Mouse (Mus musculus): ENCODE results near the gene Bcl11a.
A peak's percentile ranks its signal among the peaks of the same experiment; 100 is the strongest.

Gene Bcl11a

DNA sequence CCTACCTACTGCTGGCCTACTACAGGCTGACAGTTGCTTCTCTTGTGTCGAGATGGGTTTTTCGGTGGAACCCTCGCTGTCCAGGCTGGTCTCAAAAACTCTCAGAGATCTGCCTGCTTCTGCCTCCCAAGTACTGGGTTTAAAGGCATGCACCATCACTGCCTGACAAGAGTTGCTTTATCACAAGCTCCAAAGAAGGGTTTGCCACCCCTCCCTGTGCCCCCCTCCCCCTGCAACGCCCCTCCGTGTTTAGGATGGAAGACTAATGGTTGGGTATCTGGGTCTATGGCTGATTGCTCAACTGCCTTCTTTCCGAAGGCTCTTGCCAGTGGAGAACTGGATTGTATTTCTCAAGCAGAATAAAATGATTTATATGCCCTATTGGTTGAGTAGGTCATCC, 54.5 kb downstream of the Bcl11a start:
- DNase-seq (ENCODE audit: low spot score in 2 of 2) = no peak

DNA sequence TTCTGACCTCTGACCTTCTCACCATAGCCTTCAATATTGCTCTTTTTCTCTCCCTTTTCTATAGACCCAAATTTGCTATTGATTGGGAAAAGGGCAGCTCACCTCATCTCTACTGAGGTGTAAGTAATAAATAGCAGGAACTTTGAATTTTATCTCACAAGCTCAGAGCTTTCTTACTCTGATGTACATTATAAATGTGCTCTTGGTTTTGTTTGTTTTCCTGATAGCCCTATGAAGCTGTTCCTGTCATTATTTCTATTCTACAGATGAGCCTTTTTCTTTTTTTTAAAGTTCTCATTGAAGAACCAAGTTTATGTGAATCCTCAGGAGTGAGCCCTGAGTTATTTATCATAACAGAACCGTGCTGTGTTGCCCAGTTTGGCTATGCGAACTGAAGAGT, 55.0 kb downstream of the Bcl11a start:
- DNase-seq (ENCODE audit: low spot score in 2 of 2) = no peak

DNA sequence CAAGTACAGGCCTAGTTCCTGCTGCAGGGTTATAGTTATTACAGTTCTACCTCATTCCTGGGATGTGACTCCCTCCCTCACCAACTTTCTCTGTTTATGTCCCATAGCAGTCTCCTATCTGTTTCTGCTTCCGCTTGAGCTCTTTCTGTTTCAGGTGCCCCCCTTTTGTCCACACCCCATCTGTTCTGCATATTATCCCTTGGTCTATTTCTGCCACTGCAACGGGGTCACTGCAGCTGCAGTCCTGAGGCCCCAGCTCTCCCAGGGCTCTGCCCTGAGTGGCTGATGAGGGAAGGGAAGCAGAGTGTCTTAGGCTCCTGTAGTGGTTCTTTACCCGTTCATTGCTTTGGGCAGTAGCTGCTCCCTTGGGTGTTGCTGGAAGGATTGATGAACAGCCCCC, 55.6 kb downstream of the Bcl11a start:
- DNase-seq (ENCODE audit: low spot score in 2 of 2) = no peak

DNA sequence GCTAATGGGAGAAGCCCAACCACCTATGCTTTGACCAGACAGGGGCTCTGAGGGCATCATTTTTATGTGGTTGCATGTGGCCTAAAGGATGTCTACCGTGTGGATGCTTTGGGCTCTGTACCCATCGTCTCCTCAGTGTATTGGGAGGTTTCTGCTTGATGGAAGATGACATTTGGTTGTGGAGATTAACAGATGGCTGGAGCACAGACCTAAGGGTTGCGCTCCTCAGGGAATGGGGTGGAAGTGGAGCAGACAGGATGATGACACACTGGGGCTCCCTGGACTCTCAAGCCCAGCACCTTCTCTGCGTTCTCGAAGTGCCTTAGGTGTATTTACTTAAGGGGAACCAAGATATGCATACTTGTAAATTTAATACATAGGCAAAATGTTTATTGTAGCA, 56.1 kb downstream of the Bcl11a start:
- no peak for DNase-seq (ENCODE audit: low spot score in 2 of 2)

DNA sequence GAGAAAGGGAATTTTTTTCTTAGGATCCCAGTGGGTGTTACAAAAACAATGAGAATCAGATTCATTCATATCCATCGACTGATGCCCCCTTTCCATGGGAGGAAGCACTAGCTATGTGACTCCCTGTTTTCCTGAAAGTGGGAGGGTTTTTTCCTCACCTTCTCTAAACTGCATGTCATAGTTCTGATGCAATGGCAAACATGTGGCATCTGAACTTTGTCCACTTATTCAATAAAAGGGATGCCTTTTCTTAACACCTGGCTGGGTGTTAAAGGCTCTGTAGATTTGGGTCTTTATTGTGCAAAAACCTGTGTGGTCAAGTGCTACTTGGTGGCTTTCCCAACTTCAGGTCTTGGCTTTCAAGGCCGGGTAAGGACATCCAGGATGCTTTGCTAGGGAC, 57.4 kb downstream of the Bcl11a start:
- no peak for DNase-seq (ENCODE audit: low spot score in 2 of 2)

DNA sequence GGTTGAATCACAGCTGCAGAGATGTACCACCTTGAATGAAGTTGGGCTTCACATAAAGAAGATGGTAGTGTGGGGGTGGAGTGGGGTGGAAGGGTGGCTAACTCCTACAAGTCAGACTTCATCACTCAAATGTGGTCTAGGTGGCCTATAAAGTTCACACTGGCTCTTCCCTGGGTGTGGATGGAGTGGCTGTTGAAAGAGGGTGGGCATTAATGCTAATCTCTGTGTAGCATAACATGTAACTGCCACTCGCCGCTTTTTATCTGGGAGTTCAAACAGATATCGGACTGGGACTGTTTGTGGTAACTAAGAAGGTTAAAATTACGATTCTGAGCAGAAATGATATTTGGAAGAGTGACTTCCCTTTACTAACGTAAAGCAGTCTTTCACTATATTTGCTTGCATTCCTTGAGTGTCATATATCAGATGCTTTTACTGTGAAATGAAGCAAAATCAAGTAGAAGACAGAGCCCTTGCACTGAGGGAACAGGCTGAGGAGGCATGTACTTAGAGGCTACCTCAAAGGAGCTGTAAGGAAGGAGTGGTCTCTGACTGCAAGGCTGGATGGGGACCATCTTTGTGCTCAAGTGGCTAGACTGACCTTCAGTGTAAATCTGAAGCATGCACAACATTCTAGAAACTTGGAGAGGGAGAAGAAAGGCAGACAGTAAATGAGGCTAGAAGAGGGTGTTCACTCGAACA, 58.4 kb downstream of the Bcl11a start:
- DNase-seq (ENCODE audit: low spot score in 2 of 2) = no peak

DNA sequence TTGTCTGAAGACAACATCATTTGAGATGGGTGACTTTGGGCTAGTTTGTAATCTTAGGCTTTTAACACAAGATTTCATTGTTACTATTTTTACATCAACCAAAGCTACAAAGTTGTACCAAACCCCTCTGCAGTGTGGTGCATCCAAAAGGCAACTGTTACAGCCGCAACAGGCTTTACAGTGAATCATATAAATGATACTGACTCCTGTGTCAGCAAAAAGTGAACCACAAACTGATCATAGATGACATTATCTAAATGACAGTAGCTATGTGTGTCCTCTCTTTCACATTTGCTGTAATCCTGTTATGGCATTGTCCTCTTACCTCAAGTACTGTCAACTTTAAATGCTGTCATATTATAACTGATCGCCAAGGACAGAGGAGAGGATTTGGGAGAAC, 60.0 kb downstream of the Bcl11a start:
- DNase-seq (ENCODE audit: low spot score in 2 of 2) = no peak

DNA sequence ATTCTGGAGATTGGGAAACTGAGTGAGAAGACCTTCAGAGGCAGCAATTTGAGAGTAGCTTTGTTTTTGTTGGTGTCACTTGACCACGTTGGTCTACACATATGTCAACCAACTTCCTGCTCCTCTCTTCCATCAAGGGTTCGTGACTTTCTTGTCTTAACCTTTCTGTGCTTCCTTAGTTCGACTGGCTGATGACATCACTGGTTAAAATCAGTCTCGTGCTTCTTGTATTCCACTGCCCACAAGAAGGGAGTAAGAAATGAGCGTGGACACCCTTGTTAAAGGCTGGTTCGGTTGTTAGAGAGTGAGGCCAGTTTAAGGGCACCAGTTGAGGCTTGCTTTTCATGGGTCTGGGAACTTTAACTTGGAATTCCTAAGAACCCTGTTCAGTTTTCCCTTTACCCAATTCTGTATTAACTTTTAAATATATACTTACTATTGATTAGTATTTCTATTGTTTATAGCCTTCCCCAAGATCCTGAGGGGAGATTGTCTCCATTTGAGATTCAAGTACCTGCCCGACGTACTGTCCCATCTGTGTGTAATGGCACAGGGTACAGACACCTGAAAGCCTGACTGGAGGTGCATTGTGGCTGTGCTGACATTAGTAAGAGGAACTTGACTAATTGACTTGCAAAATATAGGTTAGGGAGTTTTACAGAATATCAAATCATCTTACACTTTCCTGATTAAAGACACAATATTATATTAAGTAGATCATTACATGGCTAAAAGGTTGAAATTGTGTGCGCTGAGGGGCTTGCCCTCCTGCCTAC, 60.9 kb downstream of the Bcl11a start:
- DNase-seq (ENCODE audit: low spot score in 2 of 2) = no peak

DNA sequence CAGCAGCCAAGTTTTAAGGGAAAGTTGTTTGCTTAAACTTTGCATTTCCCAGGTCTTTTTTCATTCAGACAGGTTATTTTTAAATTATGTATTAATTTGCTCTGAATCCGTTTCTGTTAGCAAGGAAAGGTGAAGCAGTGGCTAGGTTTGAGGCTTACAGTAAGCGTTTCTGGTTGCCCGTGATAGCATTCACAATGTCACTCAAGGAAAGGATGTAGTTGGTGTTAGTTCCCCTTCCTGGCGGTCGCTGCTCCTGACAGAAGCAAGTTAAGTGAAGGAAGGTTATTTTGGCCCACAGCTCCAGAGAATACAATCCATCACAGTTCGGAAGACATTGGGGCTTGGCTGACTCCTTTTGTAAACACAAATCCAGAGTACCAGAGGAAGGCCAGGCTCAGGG, 61.6 kb downstream of the Bcl11a start:
- DNase-seq (ENCODE audit: low spot score in 2 of 2) = no peak

DNA sequence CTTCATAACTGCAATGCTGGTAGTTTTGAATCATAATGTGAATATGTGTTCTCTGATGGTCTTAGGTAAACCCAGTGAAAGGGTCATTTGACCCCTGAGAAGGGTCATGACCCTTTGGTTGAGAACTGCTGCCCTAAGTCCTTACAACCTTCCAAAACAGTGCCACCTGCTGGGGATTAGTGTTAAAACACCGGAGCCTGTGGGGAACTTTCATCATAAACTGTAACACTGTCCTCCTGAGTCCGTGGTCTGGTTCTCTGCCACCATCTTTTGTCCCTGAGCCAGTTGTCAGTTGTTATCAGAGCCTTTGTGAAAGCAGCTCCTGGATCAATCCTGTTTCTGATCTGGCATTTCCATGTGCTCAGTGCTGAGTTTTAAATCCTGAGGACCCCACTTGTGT, 62.1 kb downstream of the Bcl11a start:
- no peak for DNase-seq (ENCODE audit: low spot score in 2 of 2)

DNA sequence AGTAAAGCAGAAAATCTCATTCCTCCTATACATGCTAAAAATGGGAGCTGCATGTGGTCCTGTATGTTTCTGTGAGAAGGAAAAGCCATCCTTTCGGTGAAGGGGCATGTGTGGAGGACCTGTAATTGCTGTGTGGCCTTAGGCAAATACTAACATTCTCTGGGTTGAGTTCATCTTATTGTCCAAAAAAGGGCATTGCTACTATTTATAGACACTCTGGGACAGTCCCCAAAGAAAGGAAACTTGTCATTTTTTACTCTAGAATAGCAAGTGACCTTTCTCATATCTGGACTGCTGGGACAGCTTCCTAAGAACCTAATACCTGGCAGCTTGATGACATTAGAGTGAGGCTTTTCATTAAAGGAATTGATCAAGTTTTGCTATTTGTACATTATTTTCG, 63.1 kb downstream of the Bcl11a start:
- DNase-seq (ENCODE audit: low spot score in 2 of 2) = no peak

DNA sequence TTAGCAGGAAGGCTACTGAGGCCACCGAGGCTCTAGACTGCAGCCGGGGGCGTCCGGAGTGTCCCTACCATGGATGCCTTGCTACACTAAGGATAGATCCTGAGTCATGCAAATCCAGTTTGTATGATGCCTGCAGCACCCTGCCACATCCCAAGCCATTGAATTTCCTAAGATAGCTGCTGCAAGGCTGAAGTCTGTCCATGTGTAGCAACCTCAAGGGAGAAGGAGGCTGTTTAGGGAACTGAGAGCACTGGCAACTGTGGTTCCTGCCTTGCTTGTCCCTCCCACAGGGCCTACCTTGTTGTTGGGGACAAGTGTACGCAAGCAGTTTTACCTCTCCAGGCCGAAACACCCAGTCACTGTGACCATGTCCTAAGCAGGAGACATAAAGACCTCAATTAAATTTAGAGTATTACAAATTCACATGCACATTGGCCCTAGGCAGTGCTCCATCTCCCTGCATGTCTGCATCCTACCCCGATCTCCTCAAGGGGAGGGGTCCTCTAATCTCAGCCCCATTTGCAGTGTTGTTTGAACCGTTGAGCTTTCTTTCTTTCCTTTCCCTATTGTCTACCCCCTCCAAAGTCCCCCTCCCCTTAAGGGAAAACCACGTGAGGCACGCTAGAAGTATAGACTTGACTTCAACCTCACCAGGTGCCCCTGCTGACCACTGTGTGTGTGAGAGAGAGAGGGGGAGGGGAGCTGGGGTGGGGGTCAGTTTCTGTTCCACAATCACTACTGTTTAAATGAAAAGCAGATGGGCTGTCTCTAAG, 63.8 kb downstream of the Bcl11a start:
- DNase-seq (ENCODE audit: low spot score in 2 of 2) = peak in 1 of 2 experiments; percentile 61

DNA sequence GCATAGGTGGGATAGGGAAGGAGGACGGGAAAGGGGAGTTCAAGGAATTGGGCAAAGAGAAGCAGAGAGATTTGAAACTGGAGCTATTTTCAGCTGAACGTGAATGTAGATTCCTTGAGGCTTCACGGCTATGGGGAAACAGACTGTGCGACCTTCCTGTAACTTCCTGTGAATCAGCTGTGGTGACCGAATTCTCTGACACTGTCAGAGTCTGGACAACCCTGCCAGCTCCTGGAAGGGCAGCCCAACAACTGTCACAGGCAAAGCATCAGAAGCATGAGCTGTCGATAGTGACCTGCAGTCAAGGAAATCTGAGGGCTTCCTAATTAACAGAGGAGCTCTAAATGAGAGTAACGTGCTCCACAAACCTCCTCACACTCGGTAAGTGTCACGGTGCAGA, 64.5 kb downstream of the Bcl11a start:
- no peak for DNase-seq (ENCODE audit: low spot score in 2 of 2)

DNA sequence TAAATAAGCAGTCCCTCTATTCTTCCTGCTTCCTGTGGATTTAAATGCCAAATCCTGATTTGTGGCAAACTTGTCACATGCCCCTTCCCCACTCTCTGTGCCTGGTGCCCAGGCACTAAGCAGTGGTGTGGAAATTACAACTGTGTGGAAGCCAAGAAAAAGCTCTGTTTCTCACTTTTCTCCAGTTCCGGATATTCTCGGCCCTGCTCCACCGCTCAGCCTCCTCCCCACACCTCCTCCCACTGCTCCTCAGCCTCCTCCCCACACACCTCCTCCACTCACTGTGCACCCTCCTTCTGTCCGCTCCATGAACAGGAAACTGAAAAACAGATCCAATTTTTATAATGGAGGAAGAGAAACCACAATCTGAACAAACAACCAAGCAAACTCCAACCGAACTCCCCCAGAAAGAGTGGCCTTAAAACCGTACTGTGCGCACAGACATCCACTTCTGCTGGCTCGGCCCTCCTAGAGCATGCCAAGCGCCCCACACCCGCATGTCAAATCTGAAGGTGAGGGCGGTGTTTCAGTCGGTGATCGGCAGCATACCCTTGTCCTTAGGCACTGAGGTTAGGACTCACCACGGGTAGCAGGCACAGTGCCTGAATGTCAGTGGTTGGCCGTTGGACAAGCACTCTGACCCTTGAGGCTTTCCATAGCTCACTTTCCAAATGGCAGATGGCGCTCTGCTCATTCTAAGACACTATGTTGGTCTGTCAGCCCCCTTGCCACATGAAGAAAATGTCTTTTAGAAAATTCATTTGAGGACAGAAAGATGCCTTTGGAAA, 66.5 kb downstream of the Bcl11a start:
- peak; percentile 80 to 81 for DNase-seq (ENCODE audit: low spot score in 2 of 2)

DNA sequence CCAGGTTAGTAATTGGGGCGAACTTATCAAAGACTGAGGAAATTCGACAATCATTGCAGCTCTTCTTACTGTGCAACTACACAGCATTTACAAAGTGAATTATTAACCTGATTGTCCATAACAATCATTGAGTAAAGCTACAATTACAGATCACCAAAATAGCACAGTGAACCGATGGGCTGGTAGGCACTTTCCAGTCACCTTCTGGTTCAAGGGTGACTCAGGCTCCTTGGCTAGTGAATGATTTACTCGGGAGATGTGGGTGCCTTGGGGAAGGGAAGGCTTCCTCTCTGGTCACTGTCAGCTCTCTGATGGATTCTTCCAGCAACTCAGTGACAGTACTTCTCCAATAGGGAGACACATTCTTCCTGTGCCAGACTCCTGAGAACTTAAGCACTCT, 68.2 kb downstream of the Bcl11a start:
- DNase-seq (ENCODE audit: low spot score in 2 of 2) = no peak

DNA sequence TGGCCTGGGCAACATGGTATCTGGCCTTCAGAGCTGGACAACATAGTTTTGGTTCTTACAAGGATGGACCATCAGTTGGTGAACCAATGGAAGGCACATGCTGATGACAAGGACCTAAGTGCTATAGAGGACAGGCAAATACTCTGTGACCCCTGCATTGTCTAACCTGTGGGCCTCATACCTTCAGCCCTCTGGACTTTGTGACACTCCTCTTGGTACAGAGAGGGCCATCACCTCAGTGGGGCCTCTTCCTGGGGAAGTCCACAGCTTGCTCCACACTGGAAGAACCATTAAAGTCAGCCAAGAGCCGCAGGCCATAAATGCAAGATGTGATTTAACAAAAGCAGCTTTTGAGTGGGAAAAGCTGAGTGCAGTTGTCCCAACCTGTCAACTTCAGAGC, 68.6 kb downstream of the Bcl11a start:
- DNase-seq (ENCODE audit: low spot score in 2 of 2) = no peak

DNA sequence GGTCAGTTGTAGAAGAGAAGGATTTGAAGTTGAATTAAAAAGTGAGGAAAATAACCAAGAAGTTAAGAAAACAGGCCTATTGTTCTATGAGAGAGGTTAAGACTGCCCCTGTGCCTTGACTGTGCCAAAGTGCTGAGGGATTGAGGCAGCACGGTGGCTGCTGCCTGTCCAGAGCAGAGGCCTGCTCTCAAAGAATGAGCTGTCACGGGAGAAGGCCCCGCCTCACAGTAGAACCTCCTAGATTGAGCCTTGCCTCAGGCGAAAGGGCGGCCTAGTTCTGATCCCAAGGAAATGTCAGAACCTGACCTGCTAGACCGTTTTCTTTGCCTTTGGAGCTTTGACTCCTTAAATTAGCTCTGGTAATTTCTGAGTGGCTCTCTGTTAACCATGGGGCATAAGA, 69.8 kb downstream of the Bcl11a start:
- no peak for DNase-seq (ENCODE audit: low spot score in 2 of 2)

DNA sequence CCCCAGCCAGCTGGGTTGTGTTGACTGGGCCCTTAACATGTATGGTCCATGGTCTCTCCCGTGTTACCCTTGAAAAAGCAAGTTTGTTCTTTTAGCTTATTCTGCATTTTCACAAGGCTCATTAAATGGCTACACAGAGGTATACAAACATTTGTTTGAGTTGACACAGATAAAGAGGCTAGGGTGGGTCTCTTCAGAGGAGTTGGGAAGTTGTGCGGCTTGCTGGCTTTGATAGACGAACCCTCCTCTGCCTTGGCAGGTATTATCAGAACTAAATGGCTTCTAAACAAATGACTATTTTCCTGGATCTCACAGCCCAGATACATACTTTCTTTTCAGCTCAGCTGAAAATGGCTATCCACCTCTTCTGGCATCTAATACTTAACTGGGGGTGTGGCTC, 70.7 kb downstream of the Bcl11a start:
- DNase-seq (ENCODE audit: low spot score in 2 of 2) = no peak

DNA sequence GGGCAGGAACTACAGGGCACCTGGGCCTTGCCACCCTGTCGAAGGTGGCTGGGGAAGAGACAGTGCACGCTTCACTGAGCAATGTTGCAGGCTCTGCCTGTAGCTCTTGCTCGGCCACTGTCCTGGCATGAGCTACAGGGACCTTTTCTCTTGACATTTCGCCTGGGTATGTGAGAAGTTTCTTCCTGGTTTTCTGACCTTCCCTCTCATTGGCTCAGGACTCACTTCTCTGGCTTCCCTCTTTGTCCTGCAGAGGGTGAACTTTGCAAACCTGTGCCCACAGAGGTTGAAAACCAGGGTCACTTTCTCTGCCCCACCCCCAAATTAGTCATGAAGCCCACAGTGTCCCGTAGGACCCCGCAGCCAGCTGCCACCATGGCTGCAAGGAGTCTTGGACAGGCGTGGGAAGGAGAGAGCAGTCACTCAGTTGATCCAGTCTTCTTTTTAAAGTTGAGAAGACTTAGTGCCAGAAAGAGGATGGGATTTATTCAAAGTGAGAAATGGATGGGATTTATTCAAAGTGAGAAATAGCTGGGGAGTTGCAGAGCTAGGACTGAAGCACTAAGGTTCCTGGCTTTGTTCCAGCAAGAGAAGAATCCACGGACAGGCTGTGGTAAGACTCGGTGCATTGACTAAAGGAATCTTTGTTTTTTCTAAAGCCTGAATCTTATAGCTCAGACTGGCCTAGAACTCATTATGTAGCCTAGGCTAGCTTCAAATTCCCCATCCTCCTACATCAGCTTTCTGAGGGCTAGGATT, 71.8 kb downstream of the Bcl11a start:
- no peak for DNase-seq (ENCODE audit: low spot score in 2 of 2)

DNA sequence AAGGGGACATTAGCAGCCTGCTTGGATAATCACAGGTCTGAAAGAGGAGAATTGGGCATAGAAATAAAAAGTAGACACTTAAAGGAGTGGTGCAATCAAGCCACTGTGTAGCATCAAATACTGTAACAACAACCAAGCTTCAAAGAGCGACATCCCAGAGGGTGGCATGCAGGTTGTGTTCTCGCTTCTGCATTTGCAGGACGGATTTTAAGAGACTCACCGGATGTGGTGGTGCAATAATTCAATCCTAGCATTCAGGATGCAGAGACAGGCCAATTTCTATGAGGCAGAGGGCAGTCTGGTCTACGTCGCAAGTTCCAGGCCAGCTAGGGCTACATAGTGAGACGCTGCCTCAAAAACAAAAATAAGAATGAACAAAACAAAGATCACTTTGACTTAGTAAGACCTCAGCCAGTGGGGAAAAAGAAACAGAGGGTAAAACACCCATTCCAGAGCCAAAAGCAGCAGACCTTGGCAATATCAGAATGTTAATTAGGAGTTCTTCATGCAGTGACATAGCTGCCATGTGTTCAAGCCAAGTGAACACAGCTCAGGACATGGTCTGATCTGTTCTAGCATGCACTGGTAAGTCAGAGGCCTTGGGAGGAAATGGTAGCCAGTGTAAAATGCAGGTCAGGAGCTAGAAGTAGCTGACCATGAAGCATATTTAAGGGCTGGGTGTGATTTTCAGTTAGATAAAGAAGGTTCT, 74.4 kb downstream of the Bcl11a start:
- no peak for DNase-seq (ENCODE audit: low spot score in 2 of 2)

DNA sequence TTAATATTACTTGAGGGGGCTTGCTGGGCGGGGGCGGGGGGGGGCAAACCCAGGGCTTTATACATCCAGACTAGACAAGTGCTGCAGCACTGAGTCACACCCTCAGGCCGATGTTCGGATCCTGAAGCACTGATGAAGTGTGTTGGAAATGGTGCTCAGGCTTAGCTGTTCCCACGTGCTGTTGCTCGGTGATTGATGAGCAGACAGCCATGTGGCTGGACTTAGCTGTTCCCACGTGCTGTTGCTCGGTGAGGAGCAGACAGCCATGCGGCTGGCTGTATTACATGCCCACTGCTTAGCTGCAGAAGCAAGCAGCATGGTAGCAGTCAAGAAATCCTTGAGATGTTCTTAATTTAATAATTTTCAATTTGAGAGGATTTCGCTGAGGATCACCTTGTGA, 75.2 kb downstream of the Bcl11a start:
- DNase-seq (ENCODE audit: low spot score in 2 of 2) = no peak

Measured in frontal cortex, postnatal 36 days (tissue).